Mouse (Mus musculus): Measurements from ENCODE around the gene Olfr1288. TPM values are rescaled to one million over a fixed set of nuclear protein-coding genes. Genes with fewer than 3 reads are reported as not detected.

Olfr1288 gene
- polyA plus RNA-seq (2016; fragmentation: Nextera tagmentation; extraction: Ambion mirVana): not detected in 2 replicates

DNA sequence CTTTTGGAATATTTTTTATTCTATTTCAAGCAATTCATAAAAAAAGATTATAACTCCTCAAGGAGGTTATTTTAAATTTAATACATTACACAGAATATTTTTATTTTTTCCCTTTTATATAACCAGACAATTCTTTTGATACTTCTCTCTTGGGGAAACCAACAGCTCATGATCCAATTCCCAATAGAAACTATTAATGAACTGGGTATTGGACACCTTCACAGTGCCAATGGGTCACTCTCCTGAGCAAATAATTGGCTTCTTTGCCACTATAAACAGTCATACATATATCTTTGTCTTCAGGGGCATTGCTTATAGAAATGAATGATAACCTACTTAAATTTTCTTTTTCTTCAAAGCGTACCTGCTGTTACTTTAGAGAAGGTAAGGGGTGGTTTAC is at the start of gene Olfr1288:
Olfr1288 (plus strand) TSS at position 301 of the 400 bp plus-strand sequence.
- no peak for DNase-seq (ENCODE audit: low spot score)
- 92% methylated on average over 1 of the region's 1 CpGs for WGBS
- H3K9me3 ChIP-seq: no peaks in the 10 kb centered on the region
- H3K27me3 ChIP-seq (ENCODE audit: insufficient read depth, poor library complexity, severe bottlenecking): no peaks in the 10 kb centered on the region
- no peaks in the 10 kb centered on the region for H3K36me3 ChIP-seq
- H3K4me1 ChIP-seq (replicated peaks): no peaks in the 10 kb centered on the region
- no peak within 1 kb of the TSS for H3K4me3 ChIP-seq
- no peak within 1 kb of the TSS for H3K27ac ChIP-seq

GRCm38 (mm10) chr2:111448842-111449241 is 25.1 kb upstream of the Olfr1288 start, which contains the start of gene Olfr1287:
Olfr1287 (plus strand) TSS chr2:111449142.
- 71% methylated on average over 1 of the region's 1 CpGs for WGBS

GRCm38 (mm10) chr2:111480519-111480918 is 6.6 kb downstream of the Olfr1288 start, which contains the start of gene Olfr1289:
Olfr1289 (plus strand) TSS chr2:111480819.
- Histone ChIP-seq H3K27ac (no peak within 1 kb of the TSS), H3K36me3 (no peaks in the 10 kb centered on the region), H3K4me3 (no peak within 1 kb of the TSS), H3K27me3 (ENCODE audit: insufficient read depth, poor library complexity, severe bottlenecking) (no peaks in the 10 kb centered on the region), H3K9me3 (no peaks in the 10 kb centered on the region), H3K4me1 (replicated peaks) (no peaks in the 10 kb centered on the region)
- 91% methylated on average over 1 of the region's 1 CpGs for WGBS
- DNase-seq (ENCODE audit: low spot score): no peak

More at GRCm38 (mm10) chr2:111448842-111449241, 25.1 kb upstream of the Olfr1288 start, which contains the start of gene Olfr1287:
- Histone ChIP-seq H3K36me3 (no peaks in the 10 kb centered on the region), H3K27ac (no peak within 1 kb of the TSS), H3K27me3 (ENCODE audit: insufficient read depth, poor library complexity, severe bottlenecking) (no peaks in the 10 kb centered on the region), H3K9me3 (no peaks in the 10 kb centered on the region), H3K4me3 (no peak within 1 kb of the TSS), H3K4me1 (replicated peaks) (no peaks in the 10 kb centered on the region)
- no peak for DNase-seq (ENCODE audit: low spot score)

DNA sequence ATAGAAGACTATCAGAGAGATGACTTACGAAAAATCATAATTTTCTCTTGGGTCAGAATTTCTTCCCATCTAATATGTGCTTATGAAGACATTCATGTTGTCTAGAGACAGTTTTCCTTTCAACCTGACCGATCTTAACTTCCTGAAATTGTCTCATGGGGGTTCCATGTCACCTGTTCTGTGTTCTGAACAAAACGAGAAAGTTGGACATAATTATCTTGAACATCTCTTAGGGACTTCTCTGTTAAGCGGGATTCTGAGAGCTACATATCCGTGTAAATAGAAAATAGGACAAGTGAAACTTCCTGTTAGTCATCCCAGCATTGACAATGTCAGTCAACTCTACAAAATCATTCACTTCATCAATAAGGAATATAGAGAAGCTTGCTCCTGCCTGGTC is 19.8 kb downstream of the Olfr1288 start, which contains the start of gene Olfr1290:
Olfr1290 (minus strand) TSS at position 101 of the 400 bp plus-strand sequence.
- no peak for DNase-seq (ENCODE audit: low spot score)
- Histone ChIP-seq H3K36me3 (no peaks in the 10 kb centered on the region), H3K27ac (no peak within 1 kb of the TSS), H3K4me1 (replicated peaks) (no peaks in the 10 kb centered on the region), H3K9me3 (no peaks in the 10 kb centered on the region), H3K27me3 (ENCODE audit: insufficient read depth, poor library complexity, severe bottlenecking) (no peaks in the 10 kb centered on the region), H3K4me3 (no peak within 1 kb of the TSS)
- 83% methylated on average over 5 of the region's 5 CpGs for WGBS

GRCm38 (mm10) chr2:111496880-111497279 is 23.0 kb downstream of the Olfr1288 start, which contains the start of gene Olfr1291-ps1:
Olfr1291-ps1 (plus strand) TSS chr2:111497180.
- Histone ChIP-seq H3K27me3 (ENCODE audit: insufficient read depth, poor library complexity, severe bottlenecking) (no peaks in the 10 kb centered on the region), H3K36me3 (no peaks in the 10 kb centered on the region), H3K9me3 (no peaks in the 10 kb centered on the region), H3K4me3 (no peak within 1 kb of the TSS), H3K4me1 (replicated peaks) (no peaks in the 10 kb centered on the region), H3K27ac (no peak within 1 kb of the TSS)
- DNase-seq (ENCODE audit: low spot score): no peak
- WGBS: 92% methylated on average over 3 of the region's 3 CpGs

- no peak for DNase-seq (ENCODE audit: low spot score)
Measured at GRCm38 (mm10) chr2:111517451-111517850, 43.5 kb downstream of the Olfr1288 start.

GRCm38 (mm10) chr2:111524903-111525302 is 51.0 kb downstream of the Olfr1288 start, which contains the start of gene Olfr1293-ps:
Olfr1293-ps (plus strand) TSS chr2:111525203.
- Histone ChIP-seq H3K27ac (no peak within 1 kb of the TSS), H3K9me3 (peaks cover 5% of the 10 kb centered on the region; the same call in 1 of the 2 replicates), H3K27me3 (ENCODE audit: insufficient read depth, poor library complexity, severe bottlenecking) (no peaks in the 10 kb centered on the region), H3K4me3 (no peak within 1 kb of the TSS), H3K4me1 (replicated peaks) (no peaks in the 10 kb centered on the region), H3K36me3 (no peaks in the 10 kb centered on the region)
- 88% methylated on average over 1 of the region's 1 CpGs for WGBS
- no peak for DNase-seq (ENCODE audit: low spot score)

More at GRCm38 (mm10) chr2:111517451-111517850, 43.5 kb downstream of the Olfr1288 start:
- Histone ChIP-seq H3K9me3 (peaks cover 11% of the 10 kb centered on the region), H3K27ac (no peak overlapping the region), H3K36me3 (no peaks in the 10 kb centered on the region), H3K4me1 (replicated peaks) (no peaks in the 10 kb centered on the region), H3K27me3 (ENCODE audit: insufficient read depth, poor library complexity, severe bottlenecking) (no peaks in the 10 kb centered on the region), H3K4me3 (no peak overlapping the region)
- 85% methylated on average over 10 of the region's 10 CpGs for WGBS

Other genes with a start within 250 kb of the Olfr1288 start
- gene 4930430A15Rik, start 244.5 kb upstream of the Olfr1288 start, polyA plus RNA-seq (2016; fragmentation: Nextera tagmentation; extraction: Ambion mirVana): not detected in 2 replicates
- not detected in 2 replicates for gene Olfr1275, start 238.8 kb upstream of the Olfr1288 start, polyA plus RNA-seq (2016; fragmentation: Nextera tagmentation; extraction: Ambion mirVana)
- not detected in 2 replicates for gene Olfr1276, start 219.6 kb upstream of the Olfr1288 start, polyA plus RNA-seq (2016; fragmentation: Nextera tagmentation; extraction: Ambion mirVana)
- not detected in 2 replicates for gene Olfr1277, start 200.0 kb upstream of the Olfr1288 start, polyA plus RNA-seq (2016; fragmentation: Nextera tagmentation; extraction: Ambion mirVana)
- not detected in 2 replicates for gene Olfr1278, start 184.0 kb upstream of the Olfr1288 start, polyA plus RNA-seq (2016; fragmentation: Nextera tagmentation; extraction: Ambion mirVana)
- not detected in 2 replicates for gene Olfr1279, start 173.5 kb upstream of the Olfr1288 start, polyA plus RNA-seq (2016; fragmentation: Nextera tagmentation; extraction: Ambion mirVana)
- not detected in 2 replicates for gene Olfr1280, start 160.1 kb upstream of the Olfr1288 start, polyA plus RNA-seq (2016; fragmentation: Nextera tagmentation; extraction: Ambion mirVana)
- not detected in 2 replicates for gene Olfr1281, start 147.6 kb upstream of the Olfr1288 start, polyA plus RNA-seq (2016; fragmentation: Nextera tagmentation; extraction: Ambion mirVana)
- gene Olfr1282, start 138.0 kb upstream of the Olfr1288 start, polyA plus RNA-seq (2016; fragmentation: Nextera tagmentation; extraction: Ambion mirVana): not detected in 2 replicates
- not detected in 2 replicates for gene Olfr1283, start 107.3 kb upstream of the Olfr1288 start, polyA plus RNA-seq (2016; fragmentation: Nextera tagmentation; extraction: Ambion mirVana)
- not detected in 2 replicates for gene Olfr1284, start 98.6 kb upstream of the Olfr1288 start, polyA plus RNA-seq (2016; fragmentation: Nextera tagmentation; extraction: Ambion mirVana)
- not detected in 2 replicates for gene Olfr1286, start 51.0 kb upstream of the Olfr1288 start, polyA plus RNA-seq (2016; fragmentation: Nextera tagmentation; extraction: Ambion mirVana)
- not detected in 2 replicates for gene Olfr1287, start 25.0 kb upstream of the Olfr1288 start, polyA plus RNA-seq (2016; fragmentation: Nextera tagmentation; extraction: Ambion mirVana)
- not detected in 2 replicates for gene Olfr1289, start 6.7 kb downstream of the Olfr1288 start, polyA plus RNA-seq (2016; fragmentation: Nextera tagmentation; extraction: Ambion mirVana)
- not detected in 2 replicates for gene Olfr1290, start 19.7 kb downstream of the Olfr1288 start, polyA plus RNA-seq (2016; fragmentation: Nextera tagmentation; extraction: Ambion mirVana)
- gene Olfr1291-ps1, start 23.1 kb downstream of the Olfr1288 start, polyA plus RNA-seq (2016; fragmentation: Nextera tagmentation; extraction: Ambion mirVana): not detected in 2 replicates
- not detected in 2 replicates for gene Olfr1293-ps, start 51.1 kb downstream of the Olfr1288 start, polyA plus RNA-seq (2016; fragmentation: Nextera tagmentation; extraction: Ambion mirVana)
- not detected in 2 replicates for gene Olfr1294, start 66.2 kb downstream of the Olfr1288 start, polyA plus RNA-seq (2016; fragmentation: Nextera tagmentation; extraction: Ambion mirVana)
- not detected in 2 replicates for gene Olfr1295, start 95.6 kb downstream of the Olfr1288 start, polyA plus RNA-seq (2016; fragmentation: Nextera tagmentation; extraction: Ambion mirVana)
- not detected in 2 replicates for gene Olfr1297, start 152.4 kb downstream of the Olfr1288 start, polyA plus RNA-seq (2016; fragmentation: Nextera tagmentation; extraction: Ambion mirVana)
- gene Olfr1298, start 175.1 kb downstream of the Olfr1288 start, polyA plus RNA-seq (2016; fragmentation: Nextera tagmentation; extraction: Ambion mirVana): not detected in 2 replicates
- gene Olfr1299, start 187.3 kb downstream of the Olfr1288 start, polyA plus RNA-seq (2016; fragmentation: Nextera tagmentation; extraction: Ambion mirVana): not detected in 2 replicates

All from hindbrain, embryonic 10.5 days (tissue).